21 mouse cellular contexts compared by ENCODE assay signal in the genomic region with DNA sequence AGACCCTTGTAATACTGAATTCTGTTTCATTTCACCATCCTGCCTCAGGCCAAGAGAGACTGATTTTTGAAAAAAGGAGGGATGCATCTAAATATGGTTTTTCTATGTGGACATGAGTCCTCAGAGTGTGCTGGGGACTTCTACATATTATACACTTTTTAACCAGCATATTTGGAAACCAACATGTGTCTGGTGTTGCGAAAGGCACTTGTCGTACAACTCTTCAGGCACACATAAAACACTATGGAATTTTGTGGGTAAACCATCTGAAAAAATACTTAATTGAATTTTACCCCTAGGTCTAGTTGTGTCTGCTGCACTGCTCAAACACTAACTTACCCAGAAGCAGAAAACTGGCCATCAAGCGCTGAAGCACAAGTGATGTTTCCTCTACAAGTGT.
"Had no signal": no experiment of that assay in that cellular context is flagged by ENCODE, and none has a peak within 500 bp of the region (broad histone marks: within the 10 kb centered on the region; RNA-seq: fewer than 3 reads in every experiment).

No protein-coding gene starts in this region.

- H3K4me3 ChIP-seq: liver, embryonic 15.5 days; midbrain, embryonic 10.5 days; midbrain, embryonic 12.5 days; neural tube, embryonic 13.5 days; neural tube, embryonic 15.5 days; stomach, embryonic 15.5 days had no signal

- H3K9me3 ChIP-seq: liver, embryonic 15.5 days; midbrain, embryonic 10.5 days; midbrain, embryonic 12.5 days; neural tube, embryonic 13.5 days; neural tube, embryonic 15.5 days; stomach, embryonic 15.5 days had no signal

- ATAC-seq: midbrain, embryonic 16.5 days had no signal

- H3K4me1 ChIP-seq: liver, embryonic 15.5 days; midbrain, embryonic 10.5 days; midbrain, embryonic 12.5 days; neural tube, embryonic 13.5 days; neural tube, embryonic 15.5 days; stomach, embryonic 15.5 days had no signal

- DNase-seq: lung, adult 18-20 months; lung, embryonic 14.5 days; lung, postnatal 10 days; lung, postnatal 4 days; midbrain, embryonic 14.5 days; retina, postnatal 1 day; right cerebral cortex, adult 18-20 months; right cerebral cortex, postnatal 25 days; right cerebral cortex, postnatal 4 days; spleen, adult 18-20 months; thymus, adult 2 months; thymus, postnatal 25 days; thymus, postnatal 4 days had no signal

- H3K27ac ChIP-seq: liver, embryonic 15.5 days; midbrain, embryonic 10.5 days; midbrain, embryonic 12.5 days; neural tube, embryonic 13.5 days; neural tube, embryonic 15.5 days; stomach, embryonic 15.5 days; stomach, postnatal 0 days had no signal

- H3K36me3 ChIP-seq: liver, embryonic 15.5 days; midbrain, embryonic 10.5 days; midbrain, embryonic 12.5 days; neural tube, embryonic 13.5 days; neural tube, embryonic 15.5 days; stomach, embryonic 15.5 days had no signal

- H3K9ac ChIP-seq: liver, embryonic 15.5 days; lung, embryonic 14.5 days; midbrain, embryonic 12.5 days; neural tube, embryonic 13.5 days; neural tube, embryonic 15.5 days; stomach, embryonic 15.5 days had no signal

- H3K27me3 ChIP-seq: liver, embryonic 15.5 days; midbrain, embryonic 12.5 days; neural tube, embryonic 13.5 days; neural tube, embryonic 15.5 days; stomach, embryonic 15.5 days had no signal

- H3K4me2 ChIP-seq: liver, embryonic 15.5 days; lung, embryonic 14.5 days; midbrain, embryonic 12.5 days; neural tube, embryonic 13.5 days; neural tube, embryonic 15.5 days; stomach, embryonic 15.5 days had no signal
